Mouse (Mus musculus) gonadal fat pad, adult 2 months (tissue): ENCODE measurements around the gene Angptl4. TPM values are rescaled to one million over a fixed set of nuclear protein-coding genes. Genes with fewer than 3 reads are reported as not detected.
"Not testable (repeated sequence)": the region's sequence is repeated elsewhere in the genome, so short reads cannot be mapped to it uniquely, and the experiment has no call there.

Experiments used
- DNase-seq: peaks from one replicate; pipeline ENCODE4 v3.0.0-alpha.2; 2012; ENCODE audit warnings: low read depth
- polyA plus RNA-seq: library from polyadenylated mRNA; depleted of rRNA; stranded (reverse); fragments of >200 nt; gene quantifications from 2 replicates; pipeline ENCODE4 v1.2.3, GENCODE M21; 2012; rRNA removed

Angptl4 gene
- polyA plus RNA-seq, 1 experiment = 402 TPM

DNA sequence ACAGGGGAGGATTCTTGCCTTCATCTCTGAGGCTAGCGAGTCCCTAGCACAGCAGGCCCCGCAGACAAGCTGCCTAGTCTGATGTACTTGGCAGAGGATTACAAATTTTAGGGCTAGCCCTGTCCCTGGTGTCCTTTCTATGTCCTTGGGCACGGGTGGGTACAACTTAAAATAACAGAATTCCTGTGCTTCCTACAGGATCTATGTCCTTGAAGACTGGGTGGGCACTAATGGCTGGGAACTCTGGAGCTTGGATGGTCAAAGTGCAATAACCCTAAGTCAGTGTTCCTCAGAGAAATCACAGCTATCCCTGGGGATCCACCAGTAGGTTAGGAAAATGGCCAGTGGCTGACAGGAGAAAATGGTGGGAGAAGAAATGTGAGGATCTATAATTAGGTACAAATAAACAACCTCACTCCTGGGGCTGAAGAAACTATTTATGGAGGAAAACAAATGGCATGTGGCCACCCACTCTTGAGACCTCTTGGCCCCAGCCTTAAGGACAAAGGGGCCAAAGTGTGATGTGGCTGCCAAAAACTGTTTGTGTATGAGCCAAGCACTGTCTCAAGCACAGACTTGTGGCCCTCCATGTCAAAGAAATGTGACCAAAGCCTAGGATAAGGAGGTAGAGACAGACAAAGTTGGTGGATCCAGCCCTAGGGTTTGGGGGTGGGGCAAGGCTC lies 25.4 kb downstream of the Angptl4 start:
- no peak for DNase-seq

- DNase-seq = no peak
Observed at GRCm38 (mm10) chr17:33755418-33756107, 26.1 kb downstream of the Angptl4 start.

GRCm38 (mm10) chr17:33754656-33755055 lies 27.0 kb downstream of the Angptl4 start:
- no peak for DNase-seq

DNA sequence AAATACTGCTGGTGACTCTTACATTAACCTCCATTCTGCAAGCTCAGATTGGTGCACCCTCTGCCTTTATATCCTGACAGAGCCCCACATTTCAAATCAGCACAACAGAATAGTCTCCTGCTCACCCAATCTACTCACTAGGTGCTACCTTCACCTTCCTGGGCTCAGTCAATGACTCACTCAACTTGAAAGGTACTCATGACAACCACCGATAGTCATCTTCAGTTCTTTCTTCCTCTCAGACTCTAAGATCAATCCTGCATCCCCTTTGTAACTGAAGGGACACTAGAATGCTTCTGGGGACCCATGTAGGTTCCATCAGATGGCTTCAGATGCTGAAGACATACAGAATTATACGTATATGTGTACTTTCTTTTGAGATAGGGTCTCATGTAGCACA lies 29.3 kb downstream of the Angptl4 start:
- DNase-seq = no peak

DNA sequence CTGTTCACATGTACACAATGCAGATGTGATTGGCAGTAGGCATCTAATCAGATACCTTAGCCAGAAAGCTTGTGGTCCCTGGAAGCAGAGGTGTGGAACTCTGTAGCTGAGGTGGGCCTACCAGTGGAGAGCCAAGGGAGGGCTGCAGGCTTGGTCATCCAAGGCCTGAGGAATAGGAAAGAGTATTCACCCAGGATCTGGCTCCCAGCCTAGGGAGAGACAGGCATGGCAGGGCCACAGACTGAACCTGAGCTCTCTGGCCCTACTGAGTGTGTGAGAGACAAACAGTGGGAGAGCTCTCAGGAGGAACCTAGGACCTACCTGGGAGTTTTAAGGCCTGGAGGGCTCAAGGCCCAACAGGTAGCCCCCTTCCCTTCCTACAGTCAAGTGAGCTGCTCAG lies 30.4 kb downstream of the Angptl4 start:
- no peak for DNase-seq

GRCm38 (mm10) chr17:33749451-33749850 lies 32.2 kb downstream of the Angptl4 start:
- no peak for DNase-seq

DNA sequence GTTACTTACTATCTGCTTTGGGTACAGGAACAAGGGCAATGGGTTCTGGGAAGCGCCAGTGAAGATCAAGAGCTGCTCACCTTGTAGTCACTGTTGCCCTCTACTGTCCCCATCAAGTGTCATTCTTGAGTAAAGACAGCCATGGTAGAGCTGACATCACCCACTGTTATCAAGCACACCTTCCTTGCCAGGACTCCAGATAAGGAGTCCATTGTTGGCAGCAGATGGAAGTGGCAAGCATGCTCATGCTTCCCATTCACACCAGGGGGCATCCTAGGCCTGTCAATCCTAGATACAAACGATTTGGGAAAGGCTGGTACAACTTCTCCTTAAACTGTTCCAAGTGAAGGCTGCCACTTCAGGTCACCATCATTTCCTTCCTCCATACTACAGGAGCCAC lies 35.6 kb downstream of the Angptl4 start:
- no peak for DNase-seq

DNA sequence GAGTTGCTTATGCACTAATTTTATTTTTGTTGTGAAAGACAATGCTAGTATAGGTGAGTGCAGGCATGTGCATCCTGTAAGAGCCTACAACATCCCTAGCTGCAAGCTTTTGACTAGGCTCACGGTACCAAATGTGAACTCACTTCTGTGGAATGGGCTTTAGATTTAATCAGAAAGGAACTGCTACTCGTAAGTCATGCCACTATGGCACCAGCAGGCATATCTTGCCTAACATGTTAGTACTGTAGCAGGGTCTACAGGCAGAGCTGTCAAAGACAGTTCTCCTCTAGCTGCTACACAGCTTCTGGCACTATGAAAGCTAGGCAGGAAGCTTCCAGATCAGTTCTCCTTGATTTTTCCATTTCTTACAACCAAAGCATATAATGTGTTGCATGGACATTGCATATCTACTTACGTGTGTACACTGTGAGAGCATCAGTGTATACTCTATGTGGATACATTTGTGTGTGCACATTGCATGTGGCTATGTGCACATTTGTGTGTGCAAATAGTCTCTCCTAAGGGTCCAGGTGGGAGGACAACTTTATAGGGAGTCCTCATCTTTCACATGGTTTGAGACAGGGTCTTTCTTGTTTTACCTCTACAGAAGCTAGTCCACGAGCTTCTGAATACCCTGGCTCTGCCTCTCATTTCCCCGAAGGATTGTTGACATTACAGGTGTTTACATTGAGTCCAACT lies 36.8 kb downstream of the Angptl4 start:
- no peak for DNase-seq

DNA sequence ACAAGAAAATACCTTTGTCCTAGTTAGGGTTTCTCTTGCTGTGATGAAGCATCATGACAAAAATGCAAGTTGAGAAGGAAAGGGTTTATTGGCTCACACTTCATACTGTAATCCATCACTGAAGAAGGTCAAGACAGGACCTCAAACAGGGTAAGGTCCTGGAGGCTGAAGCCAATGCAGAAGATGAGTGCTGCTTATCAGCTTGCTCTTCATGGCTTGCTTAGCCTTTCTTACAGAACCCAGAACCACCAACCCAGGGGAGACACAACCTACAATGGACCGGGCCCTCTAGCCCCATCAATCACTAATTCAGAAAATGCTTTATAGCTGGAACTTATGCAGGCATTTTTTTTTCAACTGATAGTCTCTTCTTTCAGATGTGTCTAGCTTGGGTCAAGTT lies 39.2 kb downstream of the Angptl4 start:
- no peak for DNase-seq

GRCm38 (mm10) chr17:33733526-33733925 lies 48.1 kb downstream of the Angptl4 start:
- DNase-seq = not testable (repeated sequence)

DNA sequence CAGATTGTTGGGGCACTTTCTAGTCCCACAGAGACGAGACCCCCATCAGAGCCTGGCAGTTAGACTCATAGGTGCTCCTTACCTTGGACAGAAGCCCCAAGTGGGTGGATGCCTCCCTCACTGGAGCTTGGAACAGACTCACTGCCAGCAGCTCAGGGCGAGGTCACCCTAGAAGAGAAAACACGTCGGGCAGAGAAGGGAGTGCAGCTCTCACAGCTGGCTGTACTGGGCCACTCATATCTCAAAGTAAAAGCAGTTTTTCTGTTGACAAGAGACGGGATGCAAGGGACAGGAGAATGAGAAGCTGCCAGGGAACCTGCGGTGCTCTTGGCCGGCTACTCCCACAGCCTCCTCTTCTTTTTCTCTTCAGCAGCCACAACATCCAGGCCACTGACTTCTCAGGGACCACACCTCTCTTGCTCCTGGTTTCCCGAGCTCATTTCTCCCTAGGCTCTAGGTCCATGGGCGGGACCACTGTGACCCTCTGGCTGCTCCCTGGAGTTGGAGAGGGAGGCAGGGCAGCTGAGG lies 49.0 kb downstream of the Angptl4 start:
- DNase-seq = not testable (repeated sequence)

GRCm38 (mm10) chr17:33729215-33729614 lies 52.4 kb downstream of the Angptl4 start:
- no peak for DNase-seq

GRCm38 (mm10) chr17:33728396-33728795 lies 53.2 kb downstream of the Angptl4 start:
- DNase-seq = no peak

Other genes with a start within 250 kb of the Angptl4 start
- 6.2 TPM in 2 replicates for gene Myo1f, start 226.1 kb downstream of the Angptl4 start, polyA plus RNA-seq
- gene Zfp414, start 152.7 kb downstream of the Angptl4 start, polyA plus RNA-seq = 57.6 and 65.0 TPM in 2 replicates
- gene Pram1, start 143.8 kb downstream of the Angptl4 start, polyA plus RNA-seq = 0.60 and 0.97 TPM in 2 replicates
- 57.0 and 61.5 TPM in 2 replicates for gene Hnrnpm, start 95.0 kb downstream of the Angptl4 start, polyA plus RNA-seq
- gene March2, start 63.2 kb downstream of the Angptl4 start, polyA plus RNA-seq = 93.7 and 135 TPM in 2 replicates
- gene Rab11b, start 21.3 kb downstream of the Angptl4 start, polyA plus RNA-seq = 288 and 307 TPM in 2 replicates
- gene Kank3, start 28.7 kb upstream of the Angptl4 start, polyA plus RNA-seq = 106 and 146 TPM in 2 replicates
- 823 and 990 TPM in 2 replicates for gene Rps28, start 42.7 kb upstream of the Angptl4 start, polyA plus RNA-seq
- 564 and 606 TPM in 2 replicates for gene Ndufa7, start 42.7 kb upstream of the Angptl4 start, polyA plus RNA-seq
- gene Cd320, start 61.3 kb upstream of the Angptl4 start, polyA plus RNA-seq = 107 and 143 TPM in 2 replicates
- not detected in 2 replicates for gene Gm7029, start 92.0 kb upstream of the Angptl4 start, polyA plus RNA-seq
- gene Kifc1, start 108.8 kb upstream of the Angptl4 start, polyA plus RNA-seq = 2.4 TPM in 2 replicates
- not detected in 2 replicates for gene Platr17, start 123.3 kb upstream of the Angptl4 start, polyA plus RNA-seq
- 36.7 and 45.8 TPM in 2 replicates for gene Daxx, start 127.6 kb upstream of the Angptl4 start, polyA plus RNA-seq
- gene Tapbp, start 134.1 kb upstream of the Angptl4 start, polyA plus RNA-seq = 148 and 171 TPM in 2 replicates
- 46.7 and 60.7 TPM in 2 replicates for gene Zbtb22, start 134.1 kb upstream of the Angptl4 start, polyA plus RNA-seq
- gene Rgl2, start 147.7 kb upstream of the Angptl4 start, polyA plus RNA-seq = 117 and 144 TPM in 2 replicates
- 24.1 and 37.0 TPM in 2 replicates for gene Pfdn6, start 158.5 kb upstream of the Angptl4 start, polyA plus RNA-seq
- 14.9 and 18.1 TPM in 2 replicates for gene Wdr46, start 158.8 kb upstream of the Angptl4 start, polyA plus RNA-seq
- 8.1 and 8.7 TPM in 2 replicates for gene B3galt4, start 169.7 kb upstream of the Angptl4 start, polyA plus RNA-seq
- gene Vps52, start 174.0 kb upstream of the Angptl4 start, polyA plus RNA-seq = 54.5 and 62.2 TPM in 2 replicates
- 683 and 816 TPM in 2 replicates for gene Rps18, start 174.2 kb upstream of the Angptl4 start, polyA plus RNA-seq
- 2,228 and 2,761 TPM in 2 replicates for gene H2-K1, start 218.5 kb upstream of the Angptl4 start, polyA plus RNA-seq
- 29.4 and 29.6 TPM in 2 replicates for gene Ring1, start 242.8 kb upstream of the Angptl4 start, polyA plus RNA-seq
- gene H2-Ke6, start 246.2 kb upstream of the Angptl4 start, polyA plus RNA-seq = 75.6 and 95.1 TPM in 2 replicates
- gene Slc39a7, start 249.9 kb upstream of the Angptl4 start, polyA plus RNA-seq = 207 and 240 TPM in 2 replicates
- gene Rxrb, start 250.0 kb upstream of the Angptl4 start, polyA plus RNA-seq = 51.3 and 53.0 TPM in 2 replicates